In the genomic region with DNA sequence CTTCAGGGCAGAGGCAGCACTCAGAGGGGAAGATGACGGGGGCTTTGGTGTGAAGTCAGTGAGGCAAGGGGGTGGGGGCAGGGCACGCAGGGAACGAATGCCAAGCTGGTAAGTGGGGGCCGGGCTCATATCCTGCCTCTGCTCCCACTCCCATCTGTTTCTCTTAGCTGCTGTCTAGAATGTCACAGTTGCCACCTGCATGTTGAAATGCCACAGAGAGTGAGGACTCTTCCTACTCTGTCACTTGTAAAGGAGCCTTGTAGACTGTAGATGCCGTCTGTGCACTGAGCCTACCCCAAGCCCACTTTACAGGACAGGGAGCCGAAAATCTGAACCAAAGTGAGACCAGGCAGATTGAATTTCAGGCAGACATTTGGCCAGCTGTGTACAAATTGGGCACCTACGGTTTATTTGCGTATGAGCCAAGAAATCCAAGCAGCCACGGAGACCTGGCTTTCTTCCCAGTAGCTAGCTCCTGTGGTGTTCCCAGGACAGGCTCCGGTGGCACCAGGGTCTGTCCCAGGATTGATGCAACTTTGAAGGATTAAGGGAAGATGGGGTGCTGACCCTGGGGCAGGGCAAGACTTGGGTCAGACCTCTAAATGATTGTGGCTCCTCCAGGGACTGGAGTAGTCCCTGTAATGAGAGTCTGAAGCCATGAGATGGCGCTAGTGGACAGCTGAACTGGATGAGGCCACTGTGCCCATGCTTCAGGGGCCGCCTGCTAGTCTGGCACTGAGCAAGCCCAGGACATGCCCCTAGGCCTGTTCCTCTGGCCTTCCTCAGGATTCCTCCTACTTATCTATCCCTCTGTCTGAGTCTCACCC, we compare ENCODE assay signal across 8 mouse cellular contexts. TPM values are rescaled to one million over a fixed set of nuclear protein-coding genes. Genes with fewer than 3 reads are reported as not detected.
DNase-seq lines count a peak whose midpoint lies in the region; ATAC-seq lines count a peak whose summit lies in the region.

No protein-coding gene starts in this region.

- H3K9me3 ChIP-seq in embryonic facial prominence, embryonic 13.5 days, result no peaks in the 10 kb centered on the region

- H3K9ac ChIP-seq in embryonic facial prominence, embryonic 13.5 days, result peak overlapping the region; percentile 44

- no peaks in the 10 kb centered on the region for H3K36me3 ChIP-seq in embryonic facial prominence, embryonic 13.5 days

- peak; percentile 61 to 62 for DNase-seq in adrenal gland, adult 18-20 months (ENCODE audit: low spot score in 2 of 2)
- DNase-seq in adrenal gland, postnatal 4 days (ENCODE audit: low spot score in 2 of 2), result no peak
- DNase-seq in adrenal gland, postnatal 36 days, result peak; percentile 69 to 79
- DNase-seq in heart, postnatal 36 days, result peak; percentile 70 to 71
- peak; percentile 63 for DNase-seq in layer of hippocampus, adult 9-10 months (ENCODE audit: low spot score)
- peak; percentile 71 for DNase-seq in lung, postnatal 36 days
- DNase-seq in right cerebral cortex, postnatal 25 days, result peak; percentile 49

- H3K4me3 ChIP-seq in embryonic facial prominence, embryonic 13.5 days, result no peak overlapping the region

- H3K4me2 ChIP-seq in embryonic facial prominence, embryonic 13.5 days, result peak overlapping the region; percentile 18

- 33% methylated on average over 12 of the region's 12 CpGs for WGBS in embryonic facial prominence, embryonic 13.5 days

- H3K4me1 ChIP-seq in embryonic facial prominence, embryonic 13.5 days, result peaks cover 19% of the 10 kb centered on the region

- no peak for ATAC-seq in embryonic facial prominence, embryonic 13.5 days (ENCODE audit: insufficient number of reproducible peaks, insufficient read depth, low FRiP score, low TSS enrichment, low read depth)

- intact Hi-C loops in heart, postnatal 36 days (cut with DNase I), result loop anchor here (1.0 to 5.0 kb wide), 3 partner anchors 22 to 109 kb away; no protein-coding TSS in a partner anchor

- no peaks in the 10 kb centered on the region for H3K27me3 ChIP-seq in embryonic facial prominence, embryonic 13.5 days

- H3K27ac ChIP-seq in embryonic facial prominence, embryonic 13.5 days, result no peak overlapping the region

RNA-seq across cellular contexts. Expression of a gene that starts 11.1 kb away (rescaled TPM):
- 10 to 100 TPM; 50.4 to 79.5 TPM for total RNA-seq in adrenal gland, adult 18-20 months (2021)
- total RNA-seq in adrenal gland, postnatal 4 days (2021), result 10 to 100 TPM; 73.3 to 79.3 TPM
- total RNA-seq in adrenal gland, postnatal 36 days (2021), result 10 to 100 TPM; 63.3 to 69.0 TPM
- polyA plus RNA-seq in embryonic facial prominence, embryonic 13.5 days (2015; fragmentation: Nextera tagmentation; extraction: Ambion mirVana), result 8.0 and 8.3 TPM in 2 replicates
- total RNA-seq in heart, postnatal 36 days (2021), result 10 to 100 TPM; 24.3 to 29.9 TPM

RNA-seq across cellular contexts. Expression of a gene that starts 31.4 kb away (rescaled TPM):
- total RNA-seq in adrenal gland, adult 18-20 months (2021), result 1 to 10 TPM; 3.1 to 5.4 TPM
- 1 to 10 TPM; 6.5 to 7.1 TPM for total RNA-seq in adrenal gland, postnatal 4 days (2021)
- total RNA-seq in adrenal gland, postnatal 36 days (2021), result 1 to 10 TPM; 3.8 to 6.7 TPM
- polyA plus RNA-seq in embryonic facial prominence, embryonic 13.5 days (2015; fragmentation: Nextera tagmentation; extraction: Ambion mirVana), result 3.6 and 5.6 TPM in 2 replicates
- 1 to 10 TPM; 4.3 to 4.7 TPM for total RNA-seq in heart, postnatal 36 days (2021)

Comparison
In these comparisons a context has a peak if more than half of its experiments do, and no peak if none do; other contexts are left out.
1. DNase-seq: peak in adrenal gland, adult 18-20 months (2 of 2), adrenal gland, postnatal 36 days (2 of 2), heart, postnatal 36 days (2 of 2), layer of hippocampus, adult 9-10 months (single experiment), lung, postnatal 36 days (single experiment) and right cerebral cortex, postnatal 25 days (single experiment); none in adrenal gland, postnatal 4 days (0 of 2).